Mouse (Mus musculus) G1E (cell line): ENCODE data around the gene Ethe1.

Experiments used
- CTCF ChIP-seq: IDR thresholded peaks from 2 replicates; pipeline ENCODE4 v1.5.1; 2012; ENCODE audit warnings: low read depth, low read length, inconsistent platforms, mixed read lengths
- GATA1 ChIP-seq: IDR thresholded peaks from 2 replicates; pipeline ENCODE4 v1.6.1; 2012; ENCODE audit warnings: borderline replicate concordance, low read length, inconsistent platforms, mixed read lengths
- POLR2AphosphoS5 ChIP-seq: IDR thresholded peaks from 2 replicates; pipeline ENCODE4 v1.6.1; 2012; ENCODE audit warnings: low read depth, low read length, inconsistent platforms; ENCODE audit not compliant: insufficient replicate concordance
- TAL1 ChIP-seq: conservative IDR thresholded peaks from 2 replicates; pipeline ENCODE4 v1.6.1; 2012; ENCODE audit warnings: low read depth, low read length, inconsistent platforms, mixed read lengths

DNA sequence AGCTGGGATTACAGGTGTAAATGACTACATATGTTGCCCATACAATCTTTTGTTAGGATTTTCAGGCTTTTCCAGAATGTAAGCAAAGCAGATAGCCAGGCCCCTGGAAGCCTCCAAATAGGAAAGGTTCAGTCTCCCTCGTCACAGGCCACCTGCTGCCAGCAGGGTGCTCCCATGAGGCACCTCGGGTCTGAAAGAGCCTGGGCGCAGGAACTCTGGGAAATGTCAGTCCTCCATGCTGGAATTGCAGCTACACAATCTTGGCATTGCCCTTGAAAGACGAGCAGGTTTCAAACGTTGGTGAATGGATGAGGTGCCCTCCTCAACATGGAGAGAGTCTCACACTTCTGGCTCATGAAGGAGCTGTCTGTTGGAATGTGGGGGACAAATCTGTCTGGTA, 49.2 kb upstream of the Ethe1 start:
- no peak for TF ChIP-seq POLR2AphosphoS5
- no peak for TF ChIP-seq TAL1
- no peak for TF ChIP-seq GATA1
- no peak for TF ChIP-seq CTCF
